Mouse (Mus musculus): ENCODE measurements around the gene Dock4.

DNA sequence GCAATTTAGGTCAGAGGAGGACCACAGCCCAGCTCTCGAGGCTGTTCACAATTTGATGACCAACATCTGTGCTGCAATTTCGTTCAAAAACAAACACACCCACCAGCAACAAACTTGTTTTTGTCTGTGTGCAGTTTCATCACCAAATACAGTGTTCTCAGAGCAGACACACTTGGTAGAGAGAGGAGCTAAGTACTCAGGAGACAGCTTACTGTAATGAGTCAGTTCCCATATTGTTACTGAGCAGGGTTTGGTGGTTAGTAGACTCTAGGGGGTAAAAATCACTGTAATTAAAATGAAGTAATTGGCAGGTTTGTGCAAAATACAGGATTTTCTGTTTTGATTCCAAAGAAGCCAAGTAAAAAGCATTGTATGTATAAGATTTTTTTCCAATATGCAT is 28.0 kb downstream of the Dock4 start:
- TF ChIP-seq POLR2A (IDR thresholded peaks at IDR 0.05; ENCODE audit: control insufficient read depth, extremely low read depth, insufficient read depth, low read length, poor library complexity) (no peak), CTCF (IDR thresholded peaks at IDR 0.05; ENCODE audit: borderline replicate concordance, control insufficient read depth, extremely low read depth, insufficient read depth, low read length, poor library complexity) (no peak)
